Mouse (Mus musculus) heart, adult 11 months (tissue): Measurements from ENCODE around the gene Ak2.

Source experiments
- DNase-seq: peaks from one replicate; pipeline ENCODE4 v3.0.0; 2022

Gene Ak2

DNA sequence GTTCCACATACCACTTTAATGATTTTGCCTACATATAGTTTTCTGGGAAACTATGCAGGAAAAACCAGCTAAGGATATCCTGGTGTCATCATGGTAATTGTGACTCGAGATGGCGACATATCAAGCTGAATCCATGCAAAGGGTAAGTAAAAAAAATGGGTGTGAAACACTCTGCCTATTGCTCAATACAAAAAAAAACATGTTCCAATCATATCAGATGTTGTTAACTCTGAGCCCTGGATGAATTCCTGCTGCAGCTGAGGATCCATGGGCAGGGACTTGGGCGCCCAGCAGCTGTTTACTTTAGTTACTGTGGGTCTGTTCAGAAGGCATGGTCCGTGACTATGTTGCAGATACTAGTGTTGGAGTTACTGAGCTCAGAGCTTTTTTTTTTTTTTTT, 15.2 kb upstream of the Ak2 start:
- no peak for DNase-seq

DNA sequence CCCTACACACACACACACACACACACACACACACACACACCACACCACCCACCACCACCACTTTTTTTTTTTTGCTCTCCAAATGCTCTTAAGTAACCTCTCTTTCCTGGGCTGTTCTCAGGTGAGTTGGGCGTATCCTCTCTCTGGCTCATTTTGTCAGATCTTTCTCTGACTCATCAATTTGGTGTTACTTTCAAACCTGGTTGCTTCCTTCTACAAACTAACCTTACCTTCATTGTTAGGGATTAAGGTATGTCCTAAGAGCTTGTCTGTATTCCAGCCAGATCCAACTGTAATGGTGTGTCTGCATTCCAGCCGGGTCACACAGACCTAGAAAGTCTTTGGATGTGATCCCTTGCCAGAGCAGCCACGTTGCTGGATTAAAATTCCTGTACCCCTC, 14.5 kb upstream of the Ak2 start:
- no peak for DNase-seq

DNA sequence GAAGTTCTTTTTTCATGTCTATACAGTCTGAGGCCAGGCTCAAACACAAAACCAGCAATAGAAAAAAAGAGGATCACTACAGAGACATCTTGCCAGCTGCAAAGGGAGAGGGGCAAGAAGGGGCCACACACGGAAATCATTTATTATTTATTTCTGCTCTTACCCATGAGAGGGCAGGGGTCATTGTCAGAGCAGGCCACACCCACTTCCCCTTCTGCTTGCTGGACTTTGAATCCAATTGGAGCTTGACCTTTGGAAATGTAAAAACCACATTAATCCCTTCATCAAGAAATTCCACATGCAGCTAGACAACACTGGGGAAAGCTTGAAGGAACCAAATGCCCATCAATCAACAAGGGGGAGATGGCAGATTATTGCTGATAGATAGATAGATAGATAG, 13.1 kb upstream of the Ak2 start:
- DNase-seq = no peak

DNA sequence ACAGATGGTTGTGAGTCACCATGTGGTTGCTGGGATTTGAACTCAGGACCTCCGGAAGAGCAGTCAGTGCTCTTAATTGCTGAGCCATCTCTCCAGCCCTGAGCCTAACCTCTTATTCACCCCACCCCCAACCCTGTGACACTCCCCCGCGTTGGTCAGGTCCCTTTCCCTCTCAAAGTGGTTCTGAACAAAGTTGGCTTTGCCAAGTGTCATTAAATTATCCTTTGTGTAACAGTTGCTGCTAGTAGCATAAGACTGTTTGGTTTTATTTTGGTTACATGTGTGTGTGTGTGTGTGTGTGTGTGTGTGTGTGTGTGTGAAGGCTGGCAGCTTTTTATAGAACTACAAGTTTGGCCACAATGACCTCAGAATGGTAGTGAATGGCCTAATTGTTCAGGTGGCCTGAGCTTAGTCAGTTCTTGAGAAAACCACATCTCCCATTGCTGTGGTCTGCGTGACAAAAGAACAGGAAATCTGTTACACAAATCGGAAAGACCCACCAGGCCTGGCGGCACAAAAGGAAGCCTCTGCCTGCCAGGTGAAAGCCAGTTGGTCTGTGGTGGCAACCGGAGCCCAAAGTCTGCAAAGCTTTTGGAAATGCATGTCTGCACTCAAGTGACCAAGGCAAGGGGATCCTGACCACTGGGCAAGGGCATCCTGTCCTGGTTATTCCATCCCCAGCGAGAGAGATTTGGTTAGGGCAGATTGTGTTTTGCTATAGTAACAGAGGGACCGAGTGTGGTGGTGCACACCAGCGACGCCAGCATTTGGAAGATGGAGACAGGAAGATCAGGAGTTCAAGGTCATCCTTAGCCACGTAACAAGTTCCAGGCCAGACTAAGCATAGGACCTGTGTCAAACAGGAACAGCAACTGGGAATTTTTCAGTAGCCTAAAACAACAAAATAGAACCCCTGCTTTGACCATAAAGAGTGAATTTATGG, 10.6 kb upstream of the Ak2 start:
- DNase-seq = no peak

DNA sequence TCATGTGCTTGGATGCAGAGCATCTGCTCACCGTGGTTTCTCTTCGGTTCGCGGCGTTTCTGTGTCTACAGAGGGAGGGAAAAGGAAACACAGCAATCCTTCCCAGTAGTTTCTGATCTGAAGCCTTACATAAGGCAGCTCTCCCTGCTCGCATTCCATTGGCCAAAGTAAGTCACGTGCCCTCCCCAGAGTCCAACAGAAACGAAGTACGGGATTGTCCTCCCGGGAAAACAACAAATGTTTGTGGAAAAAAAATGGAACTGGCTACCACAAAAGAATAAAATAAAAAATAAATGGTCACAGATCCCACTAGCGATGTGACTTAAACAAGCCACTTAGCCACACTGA, 10.0 kb upstream of the Ak2 start:
- no peak for DNase-seq

DNA sequence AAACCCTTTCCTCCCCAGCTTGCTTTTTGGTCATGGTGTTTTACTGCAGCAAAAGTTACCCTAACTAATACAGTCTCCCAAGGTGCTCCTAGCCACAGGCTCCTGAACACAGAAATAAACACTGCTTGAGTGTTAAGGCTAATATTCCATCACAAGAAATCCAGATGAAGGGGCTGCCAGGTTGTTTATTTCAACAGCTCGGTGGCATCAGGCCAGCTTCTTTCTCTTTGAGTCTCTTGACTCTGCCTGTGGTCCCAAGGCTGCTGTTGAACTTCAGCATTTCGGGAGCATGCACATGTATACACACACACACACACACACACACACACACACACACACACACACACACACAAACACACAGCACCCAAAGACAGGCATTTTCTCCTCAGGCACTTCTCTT, 8.6 kb upstream of the Ak2 start:
- no peak for DNase-seq

DNA sequence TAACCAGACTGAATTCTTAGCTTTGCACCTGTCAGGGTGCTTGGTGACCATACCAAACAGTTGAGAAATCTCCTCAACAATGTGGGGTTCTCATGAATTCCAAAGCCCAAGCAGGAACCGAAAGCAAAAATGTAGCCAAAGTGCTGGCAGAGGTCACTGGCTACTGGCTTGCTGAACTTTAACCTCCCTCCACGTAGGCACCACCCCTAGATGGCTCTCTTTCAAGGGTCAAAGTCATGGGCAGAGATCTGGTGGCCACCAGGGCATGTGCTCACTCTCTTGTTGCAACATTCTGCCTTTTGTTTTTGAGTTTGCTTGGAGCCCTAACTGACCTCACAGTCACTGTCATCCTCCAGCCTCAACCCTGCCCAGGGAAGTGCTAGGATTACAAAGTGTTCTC, 8.1 kb upstream of the Ak2 start:
- DNase-seq = peak; percentile 95

DNA sequence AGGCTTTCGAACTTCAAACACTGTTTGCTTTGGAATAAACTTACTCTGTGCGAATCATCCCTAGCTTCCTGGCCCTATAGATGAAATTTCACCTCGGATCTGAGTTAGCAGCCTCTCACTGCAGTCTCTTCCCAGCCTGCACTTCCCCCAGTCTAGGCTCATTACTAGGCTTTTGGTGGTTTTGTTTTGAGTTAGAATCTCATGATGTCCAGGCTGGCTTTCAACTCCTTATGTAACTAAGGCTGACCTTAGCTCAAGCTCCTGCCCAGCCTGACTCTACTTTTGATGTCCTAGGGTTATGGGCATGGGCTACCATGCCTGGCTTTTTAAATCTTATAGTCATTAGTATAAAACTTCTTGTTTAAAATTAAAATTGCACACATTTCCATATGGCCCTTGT, 7.2 kb upstream of the Ak2 start:
- DNase-seq = no peak

DNA sequence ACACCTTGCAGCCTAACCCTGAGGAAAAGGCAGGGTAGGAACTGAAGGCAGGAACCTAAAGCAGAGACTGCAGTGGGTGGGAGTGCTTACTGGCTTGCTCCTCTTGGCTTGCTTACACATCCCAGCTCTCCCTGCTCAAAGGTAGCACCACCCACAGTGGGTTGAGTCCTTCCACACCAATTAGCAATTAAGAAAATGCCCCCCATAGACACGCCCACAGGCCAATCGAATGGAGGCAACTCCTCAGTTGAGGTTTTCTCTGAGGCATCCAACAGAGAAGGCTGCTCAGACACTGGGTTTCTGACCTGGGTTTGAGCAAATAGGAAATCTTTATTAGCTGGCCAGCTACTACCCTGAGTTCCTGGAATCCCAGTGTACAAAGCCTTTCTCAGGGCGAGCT, 2.8 kb upstream of the Ak2 start:
- no peak for DNase-seq

DNA sequence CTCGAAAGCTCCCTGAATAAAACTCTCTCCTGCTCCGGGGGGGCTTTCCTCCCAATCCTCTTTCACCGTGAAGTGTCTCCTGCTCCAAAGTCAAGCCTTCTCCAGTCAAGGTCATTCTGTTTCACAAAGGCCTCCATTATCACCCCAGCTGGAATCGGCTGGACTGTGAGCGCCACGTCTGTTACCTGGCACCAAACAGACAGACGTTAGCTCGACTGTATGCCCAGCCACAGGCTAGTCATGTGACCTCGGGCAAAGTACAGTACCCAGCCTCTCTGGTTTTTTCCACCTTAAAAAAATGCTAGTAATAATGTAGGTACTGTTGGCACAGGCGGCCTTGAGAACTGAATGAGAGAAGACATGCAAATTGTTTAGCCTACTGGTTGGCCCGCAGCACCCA, 2.1 kb upstream of the Ak2 start:
- no peak for DNase-seq

DNA sequence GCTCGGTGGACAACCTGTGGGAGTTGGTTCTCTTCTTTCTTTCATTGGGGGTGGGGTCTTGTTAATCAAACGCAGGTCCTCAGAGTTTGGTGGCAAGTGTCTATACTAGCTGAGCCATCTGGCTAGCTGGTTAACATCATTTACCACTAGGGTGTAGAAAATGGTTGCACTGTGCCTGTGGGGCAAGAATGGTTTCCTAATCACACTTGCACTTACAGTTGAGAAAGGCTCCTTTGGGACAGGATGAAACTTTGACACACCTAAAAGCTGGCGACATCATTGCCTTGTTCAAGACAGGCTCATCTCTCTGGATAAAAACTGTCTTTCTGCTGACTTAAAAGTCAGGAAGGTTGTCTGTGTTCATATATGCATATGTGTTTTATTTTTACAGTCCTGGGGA, 418 bp downstream of the Ak2 start:
- no peak for DNase-seq

DNA sequence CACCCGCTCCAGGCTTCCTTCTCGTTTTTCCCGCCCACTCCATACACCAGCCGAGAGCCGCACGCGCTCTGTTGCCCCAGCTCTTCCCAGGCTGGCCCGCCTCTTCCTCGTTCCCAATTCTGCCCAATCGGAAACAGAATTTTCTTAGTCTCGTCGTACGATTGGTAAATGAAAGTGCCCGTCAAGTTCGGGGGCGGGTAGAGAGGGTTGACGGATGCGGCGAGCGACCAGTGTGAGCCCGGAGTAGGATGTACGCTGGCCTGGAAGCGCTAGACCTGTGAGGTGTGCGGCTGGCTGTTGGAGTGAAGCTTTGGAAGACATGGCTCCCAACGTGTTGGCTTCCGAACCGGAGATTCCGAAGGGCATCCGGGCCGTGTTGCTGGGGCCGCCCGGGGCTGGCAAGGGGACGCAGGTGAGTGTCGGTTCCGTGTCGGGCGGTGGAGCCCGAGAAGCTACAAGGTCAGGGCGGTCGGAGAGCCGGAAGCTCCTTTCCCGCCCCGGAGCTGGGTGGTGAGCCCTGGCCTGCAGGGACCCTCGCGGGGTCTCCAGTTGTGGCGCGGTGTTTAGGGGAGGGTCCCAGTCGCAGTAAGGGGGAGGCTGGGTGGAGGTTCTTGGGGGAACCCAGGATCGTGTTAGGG, 1.4 kb downstream of the Ak2 start:
- peak; percentile 100 for DNase-seq

DNA sequence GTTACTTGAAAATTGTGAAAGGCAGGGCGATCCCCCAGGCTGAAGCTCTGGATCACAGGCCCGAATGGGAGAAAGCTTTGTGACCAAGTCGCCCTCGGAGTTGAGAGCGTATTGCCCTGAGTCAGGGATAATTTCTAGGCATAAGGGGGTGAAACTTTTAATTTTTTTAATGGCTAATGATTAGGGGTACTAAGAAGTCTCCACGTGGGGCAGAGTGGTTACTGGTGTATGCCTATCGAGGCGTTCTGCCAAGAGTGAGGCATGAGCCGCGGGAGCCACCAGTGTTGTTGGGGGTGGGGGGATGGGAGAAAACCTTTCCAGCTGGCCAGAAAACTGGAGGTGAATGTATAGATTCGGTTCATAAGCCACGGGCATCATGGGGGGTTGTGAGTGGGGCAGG, 1.9 kb downstream of the Ak2 start:
- DNase-seq = no peak

DNA sequence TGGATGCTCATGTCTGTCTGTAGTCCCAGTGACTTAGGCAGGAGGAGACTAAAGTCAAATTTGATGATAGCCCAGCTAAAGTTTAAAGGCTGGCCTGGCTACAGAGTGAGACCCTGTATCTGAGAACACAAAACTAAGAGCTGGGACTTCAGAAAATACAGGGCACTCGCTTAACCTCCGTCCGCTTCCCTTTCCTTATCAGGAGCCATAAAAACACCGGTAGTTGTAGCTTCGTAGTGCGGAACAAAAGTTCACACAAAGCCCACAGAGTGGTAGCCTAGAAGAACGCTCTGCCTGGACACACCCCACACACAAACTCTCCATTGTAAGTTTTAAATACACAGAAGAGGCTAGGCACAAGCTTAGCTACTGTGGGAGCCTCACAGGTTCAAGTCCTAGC, 3.5 kb downstream of the Ak2 start:
- DNase-seq = no peak

DNA sequence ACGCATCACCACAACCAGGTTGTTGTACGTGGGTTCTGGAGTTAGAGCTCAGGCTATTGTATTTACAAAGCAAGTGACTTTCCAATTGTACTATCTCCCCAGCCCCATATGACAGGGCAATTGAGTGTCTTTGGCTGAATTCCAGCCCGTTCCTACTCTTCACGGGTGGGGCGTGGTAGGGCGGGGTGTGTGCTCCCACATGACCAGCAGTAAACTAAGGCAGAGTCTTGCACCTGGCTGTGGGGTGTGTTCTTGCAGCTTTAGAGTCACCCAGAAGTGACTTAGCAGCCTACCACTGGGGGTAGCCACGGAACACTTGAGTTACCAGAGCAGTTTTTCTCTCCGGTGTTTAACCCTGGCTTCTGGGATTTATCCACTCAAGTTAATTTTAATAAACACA, 5.5 kb downstream of the Ak2 start:
- no peak for DNase-seq

DNA sequence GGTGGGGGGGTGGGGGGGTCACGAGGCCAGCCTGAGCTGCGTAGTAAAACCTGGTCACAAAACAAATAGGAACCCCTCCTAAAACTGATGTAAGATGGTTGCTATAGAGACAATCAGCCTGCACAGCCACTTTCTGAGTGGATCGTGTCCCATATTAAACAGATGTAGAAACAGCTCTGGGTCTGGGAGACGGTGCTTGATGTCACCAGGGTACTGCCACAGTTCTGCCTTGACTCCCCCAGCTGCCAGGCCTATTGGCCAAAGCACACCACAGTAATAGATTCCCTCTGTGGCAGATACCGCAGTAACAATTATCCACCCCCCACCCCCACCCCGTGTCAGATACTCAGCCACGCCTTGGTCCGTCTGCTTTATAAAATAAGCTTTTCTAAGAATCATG, 6.6 kb downstream of the Ak2 start:
- DNase-seq = no peak

DNA sequence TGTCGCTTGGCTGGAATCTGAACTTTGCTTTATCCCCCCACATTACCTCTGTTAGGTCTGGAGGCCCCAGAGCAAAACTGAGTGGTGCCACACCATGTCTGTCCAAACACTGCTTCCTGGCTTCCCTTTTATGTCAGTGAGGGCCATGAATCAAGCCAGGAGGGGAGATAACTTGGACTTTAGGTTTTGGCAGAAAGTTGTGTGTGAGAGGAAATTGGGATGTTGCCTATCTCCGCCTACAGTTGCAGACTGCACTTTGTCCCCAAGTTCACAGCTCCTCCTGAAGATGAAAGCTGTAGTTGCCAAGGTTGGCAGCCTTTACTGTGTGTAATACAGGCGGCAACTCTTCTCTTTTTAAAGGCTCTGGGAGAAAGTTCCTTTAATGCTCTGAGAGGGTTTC, 9.0 kb downstream of the Ak2 start:
- DNase-seq = no peak

DNA sequence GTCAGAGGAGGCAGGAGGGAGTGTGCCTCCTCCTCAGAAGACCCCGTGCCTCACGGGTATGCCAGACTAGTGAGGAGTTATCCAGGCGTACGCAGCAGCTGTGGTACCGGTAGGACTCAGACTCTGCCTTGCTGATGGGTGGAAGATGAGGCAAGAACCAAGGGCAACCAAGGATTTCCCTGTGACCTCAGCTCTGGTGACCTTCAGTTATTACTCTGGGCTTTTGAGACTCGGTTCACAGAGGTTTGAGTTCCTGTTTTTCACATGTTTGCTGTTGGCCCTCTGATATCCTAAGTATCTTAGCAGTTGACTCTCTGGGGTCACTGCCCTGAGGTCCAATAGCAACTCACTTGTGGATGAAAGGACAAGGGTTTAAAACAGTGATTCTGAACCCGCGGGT, 12.0 kb downstream of the Ak2 start:
- DNase-seq = no peak

DNA sequence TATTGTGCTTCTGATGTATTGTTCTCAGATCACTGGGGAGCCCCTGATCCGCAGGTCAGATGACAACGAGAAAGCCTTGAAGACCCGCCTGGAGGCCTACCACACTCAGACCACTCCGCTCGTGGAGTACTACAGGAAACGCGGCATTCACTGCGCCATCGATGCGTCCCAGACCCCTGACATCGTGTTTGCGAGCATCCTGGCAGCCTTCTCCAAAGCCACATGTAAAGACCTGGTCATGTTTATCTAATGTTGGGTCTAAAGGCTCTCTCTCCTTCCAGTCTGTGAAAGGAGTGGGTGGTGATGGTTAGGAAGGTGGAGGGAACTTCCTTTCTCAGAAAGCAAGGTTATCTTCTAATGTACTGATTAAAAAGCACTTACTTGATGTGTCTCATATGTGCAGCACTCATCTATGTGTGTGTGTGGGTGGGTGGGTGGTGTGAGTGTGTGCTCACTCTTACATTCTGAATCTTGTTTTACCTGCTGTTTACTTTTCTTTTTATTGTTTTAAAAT, 16.3 kb downstream of the Ak2 start:
- DNase-seq = no peak

DNA sequence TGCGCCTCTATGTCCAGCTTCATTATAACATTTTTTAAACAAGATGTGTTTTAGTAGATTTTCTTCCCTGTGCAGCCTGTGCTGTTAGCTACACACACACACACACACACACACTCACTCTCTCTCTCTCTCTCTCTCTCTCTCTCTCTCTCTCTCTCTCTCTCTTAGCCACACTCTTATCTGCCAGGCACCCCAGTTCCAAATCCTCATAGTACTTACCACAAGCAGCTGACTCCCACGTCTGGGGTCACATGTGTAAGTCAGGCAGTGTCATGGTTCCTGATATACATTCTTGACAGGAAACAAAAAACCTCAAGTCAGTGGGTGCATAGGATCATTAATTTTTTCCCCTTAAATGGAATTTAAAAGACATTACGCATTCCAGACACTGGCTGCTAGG, 16.9 kb downstream of the Ak2 start:
- no peak for DNase-seq

DNA sequence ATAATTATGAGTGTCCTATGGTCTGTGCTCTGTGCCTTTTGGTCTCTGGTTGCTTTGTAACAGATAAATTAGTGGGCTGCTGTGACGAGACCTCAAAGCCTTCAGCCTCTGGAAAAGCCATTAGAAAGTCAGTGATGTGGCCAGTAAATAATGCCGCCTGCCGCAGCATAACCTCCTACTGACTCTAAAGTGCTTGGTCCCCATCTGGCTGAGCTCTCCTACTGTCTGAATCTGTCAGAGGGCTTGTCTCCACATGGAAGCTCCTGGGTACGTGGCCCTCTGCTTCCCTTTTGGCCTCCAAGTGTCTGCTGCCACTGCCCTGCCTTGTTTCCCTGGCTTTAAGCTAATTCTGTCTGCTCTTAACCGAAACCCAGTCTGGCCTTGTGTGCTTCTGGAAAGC, 17.8 kb downstream of the Ak2 start:
- DNase-seq = no peak

DNA sequence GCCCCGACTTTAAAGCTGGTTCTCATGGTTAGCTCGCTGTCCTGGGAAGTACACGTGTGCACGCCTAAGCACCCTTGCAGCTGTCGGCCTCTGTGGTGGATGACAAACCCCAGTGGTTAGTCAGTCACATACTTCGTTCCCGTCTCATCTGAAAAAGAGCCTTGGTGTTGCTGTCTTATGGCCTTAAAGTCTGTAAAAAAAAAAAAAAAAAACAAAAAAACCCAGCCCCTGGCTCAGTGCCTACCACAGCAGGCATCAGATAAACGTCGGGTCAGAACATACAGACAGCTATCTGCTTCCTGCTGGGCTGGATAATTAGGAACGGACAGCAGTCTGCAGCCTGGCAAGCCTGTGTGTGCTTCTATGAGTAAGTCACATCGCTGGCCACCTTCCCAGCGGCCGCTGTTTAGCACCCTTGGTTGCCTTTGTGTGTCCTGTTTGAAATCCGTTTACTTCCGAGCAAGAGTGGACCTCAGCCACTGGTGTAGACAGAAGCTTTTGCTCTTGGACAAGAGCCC, 19.9 kb downstream of the Ak2 start:
- DNase-seq = peak; percentile 97

DNA sequence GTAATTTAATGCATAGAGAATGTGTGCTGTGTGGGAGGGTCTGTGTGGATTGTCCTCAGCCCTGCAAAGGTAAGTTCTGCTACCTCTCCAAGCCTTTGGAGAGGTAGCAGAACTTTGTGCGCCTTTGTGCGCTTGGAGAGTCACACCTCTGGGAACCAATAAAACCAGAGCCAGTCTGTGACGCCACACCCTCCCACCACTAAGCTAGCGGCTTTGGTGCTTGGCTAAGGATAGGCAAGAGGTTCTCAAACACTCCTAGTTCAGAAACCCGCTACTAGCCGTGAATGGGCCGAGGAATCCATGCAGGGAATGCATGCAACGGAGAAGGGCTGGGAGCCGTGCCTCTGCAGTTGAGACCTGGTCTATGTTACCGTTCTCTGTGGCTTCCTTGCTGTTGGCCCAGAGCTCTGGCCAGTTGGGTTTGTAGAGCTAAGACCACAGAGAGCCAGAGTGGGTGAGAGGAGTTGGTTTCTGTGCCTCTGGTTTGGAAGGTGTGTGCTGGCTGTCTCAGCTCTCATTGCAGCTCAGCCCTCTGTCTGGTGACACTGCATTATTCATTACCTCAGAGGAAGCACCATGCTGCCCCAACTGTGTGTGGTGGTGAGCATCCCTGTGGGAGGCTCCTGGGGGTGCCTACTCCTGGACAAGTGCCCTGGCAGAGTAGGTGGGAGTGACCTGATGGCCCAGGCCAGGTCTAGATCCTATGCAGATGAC, 21.6 kb downstream of the Ak2 start:
- DNase-seq = no peak

DNA sequence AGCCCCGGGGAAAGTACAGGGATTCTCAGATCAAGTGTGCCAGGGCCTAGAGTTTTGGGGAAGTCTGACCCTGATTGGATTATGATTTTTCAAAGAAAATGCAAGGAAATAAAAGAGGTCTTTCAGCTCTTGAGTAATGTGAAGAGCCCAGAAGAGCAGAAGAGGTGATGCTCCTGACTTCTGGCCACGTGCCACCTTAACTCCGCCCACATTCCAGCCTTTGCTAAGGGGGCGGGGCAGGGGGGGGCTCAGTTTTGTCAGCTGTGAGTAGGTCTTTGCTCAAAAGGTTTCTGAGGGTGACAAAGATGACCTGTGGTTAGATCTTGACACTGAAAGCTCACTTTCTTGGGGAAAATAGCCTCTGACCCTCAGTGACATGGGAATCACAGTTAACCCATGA, 24.6 kb downstream of the Ak2 start:
- DNase-seq = no peak
